Mouse (Mus musculus) liver, postnatal 0 days (tissue): Measurements from ENCODE around the gene Kmt2b.

ENCODE experiments used
- CTCF ChIP-seq: sonication (generic); IDR thresholded peaks from 2 replicates; pipeline ENCODE4 v1.5.1; 2016; ENCODE audit warnings: antibody characterized with exemption, low read depth
- EP300 ChIP-seq: IDR thresholded peaks from 2 replicates; pipeline ENCODE4 v1.6.1; 2016; ENCODE audit warnings: antibody characterized with exemption, low read depth, mild to moderate bottlenecking

DNA sequence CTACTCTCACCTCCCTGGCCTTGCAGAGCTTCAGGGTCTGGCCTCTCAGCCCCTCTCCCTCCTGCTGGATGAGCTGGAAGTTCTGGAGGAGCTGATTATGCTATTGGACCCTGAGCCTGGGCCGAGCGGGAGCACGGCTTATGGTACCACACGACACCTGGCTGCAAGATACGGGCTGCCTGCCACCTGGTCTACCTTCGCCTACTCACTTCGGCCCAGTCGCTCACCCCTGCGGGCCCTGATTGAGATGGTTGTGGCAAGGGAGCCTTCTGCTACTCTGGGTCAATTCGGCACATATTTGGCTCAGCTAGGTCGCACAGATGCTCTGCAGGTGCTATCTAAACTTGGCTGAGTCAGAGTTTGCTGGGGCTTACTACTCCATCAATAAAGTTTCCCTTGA is 21.0 kb downstream of the Kmt2b start:
- TF ChIP-seq CTCF: no peak
- TF ChIP-seq EP300: no peak
